Mouse (Mus musculus) CD8-positive naive resting alpha-beta T cell, adult 2 months (primary cell): Measurements from ENCODE around the gene Ehd1.

Experiments used
- DNase-seq, 2 experiments: peaks; one replicate each; pipeline ENCODE4 v3.0.0; 2022; ENCODE audit warnings: low read depth in 2 of 2, low spot score in 2 of 2

Ehd1 gene

DNA sequence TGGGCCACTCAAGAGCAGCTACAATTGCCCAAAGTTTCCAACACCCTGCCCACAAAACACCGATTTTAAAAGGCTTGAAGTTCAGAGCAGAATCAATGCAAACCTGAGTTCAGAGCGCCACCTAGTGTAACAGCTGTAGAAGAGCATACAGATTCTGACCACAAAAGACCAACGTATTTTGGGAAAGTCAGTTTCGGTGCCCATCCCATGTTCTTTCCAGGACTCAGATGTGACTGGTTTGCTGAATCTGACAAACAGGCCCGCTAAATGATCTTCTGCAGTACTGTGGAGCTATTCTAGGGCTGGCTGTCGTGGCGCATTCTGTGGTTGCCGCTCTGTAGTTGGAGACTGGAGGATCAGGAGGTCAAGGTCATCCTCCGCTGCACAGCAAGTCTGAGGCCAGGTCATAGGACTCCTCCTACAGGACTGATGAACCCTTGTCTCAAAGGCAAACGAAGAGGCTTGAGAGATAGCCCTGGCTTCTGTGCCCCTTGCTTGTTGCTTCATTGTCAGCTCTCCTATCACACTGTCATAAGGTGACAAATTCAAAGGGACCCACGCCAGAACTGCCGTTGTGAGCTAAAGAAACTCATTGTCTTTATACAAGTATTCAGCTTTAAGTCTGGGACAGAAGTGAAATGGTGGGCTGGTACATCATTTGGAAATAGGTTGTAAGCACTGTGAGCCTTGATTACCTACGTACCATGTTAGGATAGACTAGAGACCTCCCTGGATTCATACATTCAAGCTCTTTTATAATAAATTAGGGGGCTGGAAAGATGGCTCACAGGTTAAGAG is 55.4 kb downstream of the Ehd1 start:
- peak; percentile 67 to 75 for DNase-seq

DNA sequence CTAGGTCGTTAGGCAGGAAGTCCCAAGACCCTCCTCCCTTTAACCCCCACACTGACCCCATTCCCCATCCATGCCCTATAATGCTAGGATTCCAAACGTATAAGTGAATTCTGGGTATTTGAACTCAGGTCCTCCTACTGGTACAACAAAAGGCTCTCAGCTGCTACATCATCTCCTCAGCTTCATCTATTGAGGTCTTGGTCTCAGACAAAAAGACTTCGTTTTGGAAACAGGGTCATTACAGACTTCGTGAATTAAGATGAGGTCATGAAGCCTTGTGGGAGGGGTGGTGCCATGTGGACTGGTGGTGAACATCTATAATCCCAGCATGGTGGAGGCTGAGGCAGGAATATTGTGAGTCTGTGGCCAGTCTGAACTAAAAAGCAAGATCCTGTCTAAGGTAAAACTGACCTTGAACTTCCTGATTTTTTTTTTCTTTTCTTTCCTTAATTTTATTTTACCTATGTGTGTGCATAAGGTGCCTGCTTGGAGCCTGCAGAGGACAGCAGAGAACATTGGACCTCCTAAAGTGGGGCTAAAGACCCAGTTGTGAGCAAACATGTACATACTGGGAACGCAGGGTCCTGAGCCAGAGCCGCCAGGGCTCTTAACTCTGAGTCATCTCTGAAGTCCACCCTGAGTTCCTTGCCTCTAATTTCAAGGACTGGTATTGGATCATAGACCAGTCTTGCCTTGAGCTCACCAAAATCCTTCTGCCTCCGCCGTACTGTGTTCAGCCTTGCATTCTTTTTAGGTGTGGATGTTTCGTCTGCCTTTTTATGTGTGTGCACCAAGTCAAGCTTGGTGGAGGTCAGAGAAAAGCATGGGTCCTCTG is 57.5 kb downstream of the Ehd1 start:
- DNase-seq = no peak

DNA sequence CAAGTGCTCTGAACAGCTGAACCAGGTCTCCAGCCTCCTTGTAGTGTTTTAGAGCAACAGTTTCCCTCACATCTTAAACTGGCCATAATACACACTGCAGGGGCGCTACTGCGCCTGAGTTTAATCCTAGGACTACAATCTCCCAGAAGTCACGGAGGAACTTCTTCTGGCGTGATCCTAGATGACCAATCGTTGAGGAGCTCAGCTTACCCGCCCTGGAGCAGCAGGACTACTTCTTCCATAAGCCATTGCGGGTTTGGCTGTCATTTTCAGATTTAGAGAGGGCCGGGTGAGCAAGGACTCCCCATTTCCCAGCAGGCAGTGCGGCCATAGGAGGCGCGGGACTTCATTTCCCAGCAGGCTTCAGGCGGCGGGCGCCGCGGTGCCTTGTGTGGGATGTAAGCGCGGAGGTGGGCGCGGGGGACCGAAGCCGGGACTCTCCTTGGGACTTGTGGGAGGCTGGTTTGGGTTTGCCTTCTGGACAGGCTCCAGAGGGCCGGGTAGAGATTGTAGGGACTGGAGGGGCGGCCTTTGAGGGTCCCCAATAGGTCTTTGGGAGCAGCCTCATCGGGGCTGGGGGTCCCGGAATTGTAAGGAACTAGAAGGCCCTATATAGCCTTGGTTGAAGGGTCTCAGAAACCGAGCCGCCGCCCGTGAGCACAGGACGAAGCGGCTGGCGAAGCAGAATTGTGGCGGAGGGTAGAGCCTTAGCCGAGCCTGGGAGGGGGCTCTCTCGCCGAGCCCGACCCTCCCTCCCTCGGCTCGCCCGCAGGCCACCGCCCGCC is 58.3 kb downstream of the Ehd1 start, which contains the start of gene Men1:
TSS of gene Men1 (plus strand) at position 307 of the 785 bp plus-strand sequence.
- peak; percentile 78 to 84 for DNase-seq

DNA sequence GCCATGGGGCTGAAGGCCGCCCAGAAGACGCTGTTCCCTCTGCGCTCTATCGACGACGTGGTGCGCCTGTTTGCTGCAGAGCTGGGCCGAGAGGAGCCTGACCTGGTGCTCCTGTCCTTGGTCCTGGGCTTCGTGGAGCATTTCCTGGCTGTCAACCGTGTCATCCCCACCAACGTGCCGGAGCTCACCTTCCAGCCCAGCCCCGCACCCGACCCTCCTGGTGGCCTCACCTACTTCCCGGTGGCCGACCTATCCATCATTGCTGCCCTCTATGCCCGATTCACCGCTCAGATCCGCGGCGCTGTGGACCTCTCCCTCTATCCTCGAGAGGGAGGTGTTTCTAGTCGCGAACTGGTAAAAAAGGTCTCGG is 58.9 kb downstream of the Ehd1 start:
- DNase-seq = no peak

DNA sequence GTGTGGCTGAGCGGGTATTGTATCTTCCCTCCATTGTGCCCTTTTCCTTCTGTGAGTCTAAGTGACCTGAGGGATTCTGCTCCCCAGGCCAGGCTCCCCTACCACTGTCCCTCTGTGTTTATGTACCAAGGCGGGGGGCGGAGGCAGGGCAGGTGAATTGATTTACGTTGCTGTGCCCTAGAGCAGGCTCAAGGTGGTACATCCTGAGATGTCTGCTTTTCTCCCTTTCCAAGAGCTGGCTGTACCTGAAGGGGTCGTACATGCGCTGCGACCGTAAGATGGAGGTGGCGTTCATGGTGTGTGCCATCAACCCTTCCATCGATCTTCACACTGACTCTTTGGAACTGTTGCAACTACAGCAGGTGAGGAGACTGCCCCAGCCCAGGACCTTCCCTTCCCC is 60.4 kb downstream of the Ehd1 start:
- no peak for DNase-seq

DNA sequence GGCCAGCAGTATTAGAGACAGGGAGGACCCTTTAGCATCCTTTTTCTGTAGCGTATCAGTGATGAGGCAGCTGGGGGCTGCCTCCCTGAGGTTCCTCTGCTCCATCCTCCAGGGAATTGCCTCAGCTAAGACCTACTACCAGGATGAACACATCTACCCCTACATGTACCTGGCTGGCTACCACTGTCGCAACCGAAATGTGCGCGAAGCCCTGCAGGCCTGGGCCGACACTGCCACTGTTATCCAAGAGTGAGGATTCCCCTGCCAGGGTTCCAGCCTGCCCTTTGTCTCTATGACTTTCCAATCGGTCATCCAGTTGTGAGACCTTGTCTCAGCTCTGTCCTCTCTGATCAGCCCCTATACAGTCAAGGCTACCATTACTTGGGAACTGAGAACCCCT is 61.6 kb downstream of the Ehd1 start:
- DNase-seq = no peak

DNA sequence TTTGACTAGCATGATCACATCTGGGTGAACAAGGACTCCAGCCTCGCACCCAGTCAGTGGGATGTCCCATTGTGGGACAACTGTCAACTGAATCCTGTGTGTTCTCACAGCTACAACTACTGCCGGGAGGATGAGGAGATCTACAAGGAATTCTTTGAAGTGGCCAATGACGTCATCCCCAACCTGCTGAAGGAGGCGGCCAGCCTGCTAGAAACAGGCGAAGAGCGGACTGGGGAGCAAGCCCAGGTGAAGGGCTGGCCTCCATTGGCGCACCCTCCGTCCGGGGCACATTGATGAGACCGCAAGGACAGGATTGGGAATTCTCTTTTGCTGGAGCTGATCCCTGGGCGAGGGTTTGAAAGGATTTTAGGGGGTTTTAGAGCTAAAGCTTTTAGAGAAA is 62.2 kb downstream of the Ehd1 start:
- DNase-seq = no peak

DNA sequence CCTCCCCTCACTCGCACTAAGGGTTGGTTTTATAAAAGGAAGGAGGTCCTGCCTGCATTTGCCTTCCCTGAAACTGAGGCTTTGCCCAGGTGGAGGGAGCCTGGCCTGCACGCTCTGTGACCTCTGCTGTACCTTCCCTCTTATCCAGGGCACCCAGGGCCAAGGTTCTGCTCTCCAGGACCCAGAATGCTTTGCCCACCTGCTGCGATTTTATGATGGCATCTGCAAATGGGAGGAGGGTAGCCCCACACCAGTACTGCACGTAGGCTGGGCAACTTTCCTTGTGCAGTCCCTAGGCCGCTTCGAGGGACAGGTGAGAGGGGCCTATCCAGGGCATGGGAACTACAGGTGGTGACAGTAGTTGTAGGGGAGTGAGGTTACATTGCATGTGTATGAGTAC is 62.7 kb downstream of the Ehd1 start:
- DNase-seq = no peak

DNA sequence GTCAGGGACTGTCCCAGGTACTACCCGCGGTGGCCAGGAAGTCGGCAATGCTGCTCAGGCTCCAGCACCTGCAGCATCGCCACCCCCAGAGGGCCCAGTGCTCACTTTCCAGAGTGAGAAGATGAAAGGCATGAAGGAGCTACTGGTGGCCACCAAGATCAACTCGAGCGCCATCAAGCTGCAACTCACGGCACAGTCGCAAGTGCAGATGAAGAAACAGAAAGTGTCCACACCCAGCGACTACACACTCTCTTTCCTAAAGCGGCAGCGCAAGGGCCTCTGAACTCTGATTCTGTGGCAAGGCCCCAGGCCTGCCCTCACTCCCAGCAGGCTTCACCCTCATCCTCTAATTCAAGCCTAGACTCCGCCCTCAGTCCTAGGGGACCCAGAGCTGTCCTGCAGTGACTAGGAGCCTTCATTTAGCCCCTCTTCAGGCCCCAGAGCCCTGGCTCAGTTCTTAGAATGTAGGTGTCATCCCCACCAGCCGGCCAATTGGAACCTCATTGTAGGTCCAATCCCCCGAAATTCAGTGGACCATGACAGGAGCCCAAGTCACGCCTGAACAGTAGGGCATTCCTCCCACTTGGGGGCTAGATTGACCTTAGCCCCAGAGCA is 63.5 kb downstream of the Ehd1 start:
- DNase-seq = peak; percentile 71 to 84

DNA sequence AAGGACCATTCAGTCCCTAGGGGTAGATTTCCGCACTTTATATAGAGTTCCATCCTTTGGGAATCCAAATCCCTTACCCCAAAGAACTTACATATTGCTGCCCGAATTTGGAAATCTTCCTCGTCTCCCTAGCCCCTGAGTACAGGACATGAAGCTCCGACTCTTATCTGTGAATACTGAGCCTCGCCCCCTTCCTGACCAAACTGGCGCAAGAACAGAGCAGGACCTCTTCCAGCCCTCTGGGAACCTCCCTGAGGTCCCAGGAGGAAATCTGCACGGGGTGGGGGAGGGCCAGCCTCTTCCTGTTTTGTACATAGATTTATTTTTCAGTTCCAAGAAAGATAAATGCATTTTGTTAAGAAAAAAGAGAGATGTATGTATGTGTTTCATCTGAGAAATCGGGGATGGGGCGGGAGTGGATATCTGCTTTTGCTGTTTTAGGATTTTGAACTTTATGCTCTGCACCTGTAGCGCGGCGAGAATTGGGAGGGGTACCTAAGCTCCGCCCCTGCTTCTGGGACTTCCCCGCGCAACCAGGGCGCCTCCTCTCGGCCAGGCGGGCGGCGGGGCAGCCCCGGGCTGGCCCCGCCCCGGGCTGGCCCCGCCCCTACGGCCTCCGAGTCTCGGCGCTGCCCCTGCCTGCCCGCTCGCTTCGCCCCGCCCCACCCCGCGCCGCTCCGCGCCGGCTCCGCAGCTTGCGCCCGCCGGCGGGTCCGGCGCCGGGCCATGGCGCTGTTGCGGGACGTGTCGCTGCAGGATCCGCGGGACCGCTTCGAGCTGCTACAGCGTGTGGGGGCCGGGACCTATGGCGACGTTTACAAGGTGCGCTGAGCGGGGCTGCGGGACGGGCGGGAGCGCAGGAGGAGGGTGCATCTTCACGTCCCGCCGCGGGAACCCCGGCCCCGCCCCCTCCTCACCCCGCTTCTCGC is 64.3 kb downstream of the Ehd1 start, which contains the start of gene Map4k2:
TSS of gene Map4k2 (plus strand) at position 612 of the 929 bp plus-strand sequence.
- DNase-seq = peak; percentile 81 to 85

DNA sequence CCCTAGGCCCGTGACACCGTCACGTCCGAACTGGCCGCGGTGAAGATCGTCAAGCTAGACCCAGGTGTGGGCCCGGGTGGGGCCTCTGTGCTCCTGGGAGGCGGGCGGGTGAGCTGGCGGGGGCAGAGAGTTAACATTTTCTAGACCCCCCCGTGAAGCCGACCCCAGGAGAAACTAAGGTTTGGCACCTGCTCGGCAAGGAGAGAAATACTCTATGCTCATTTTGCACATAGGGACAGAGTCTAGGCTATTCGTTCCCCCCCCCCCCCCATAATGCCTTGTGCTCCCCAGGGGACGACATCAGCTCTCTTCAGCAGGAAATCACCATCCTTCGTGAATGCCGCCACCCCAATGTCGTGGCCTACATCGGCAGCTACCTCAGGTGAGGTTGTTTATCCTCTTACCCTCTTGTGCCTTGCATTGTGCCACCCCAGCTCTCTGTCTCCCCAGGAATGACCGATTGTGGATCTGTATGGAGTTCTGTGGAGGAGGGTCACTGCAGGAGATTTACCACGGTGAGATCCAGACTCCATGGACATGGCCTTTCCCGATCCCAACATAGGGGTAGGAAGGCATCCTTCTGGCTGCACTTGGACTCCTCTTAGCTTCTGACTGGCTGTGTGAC is 65.0 kb downstream of the Ehd1 start:
- DNase-seq = peak in 1 of 2 experiments; percentile 35

DNA sequence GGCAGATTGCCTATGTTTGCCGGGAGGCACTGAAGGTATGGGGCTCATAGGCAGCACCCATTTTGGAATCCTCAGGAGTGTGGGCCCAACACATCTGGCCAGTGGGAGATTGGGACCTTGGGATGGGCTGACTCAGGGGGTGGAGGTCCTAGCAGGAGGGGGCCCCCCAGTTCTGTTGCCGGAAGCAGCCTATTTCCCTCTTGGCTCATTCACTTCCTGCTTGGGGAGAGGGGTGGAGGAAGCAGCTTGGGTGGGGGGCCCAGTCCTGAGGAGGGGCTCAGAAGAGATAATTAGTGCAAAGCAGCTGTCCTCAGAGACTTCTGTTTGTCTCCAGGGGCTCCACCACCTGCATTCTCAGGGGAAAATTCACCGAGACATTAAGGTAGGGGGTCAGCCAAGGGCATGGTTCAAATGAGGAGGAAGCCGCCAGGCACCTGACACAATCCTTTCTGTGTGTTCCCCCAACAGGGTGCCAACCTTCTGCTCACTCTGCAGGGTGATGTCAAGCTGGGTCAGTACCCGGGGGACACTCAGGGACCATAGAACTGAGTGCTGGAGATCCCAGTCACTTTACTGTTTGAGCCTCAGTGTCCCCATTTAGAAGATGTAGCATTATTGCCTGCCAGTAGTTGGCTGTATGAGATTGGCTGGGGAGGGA is 65.9 kb downstream of the Ehd1 start:
- no peak for DNase-seq

DNA sequence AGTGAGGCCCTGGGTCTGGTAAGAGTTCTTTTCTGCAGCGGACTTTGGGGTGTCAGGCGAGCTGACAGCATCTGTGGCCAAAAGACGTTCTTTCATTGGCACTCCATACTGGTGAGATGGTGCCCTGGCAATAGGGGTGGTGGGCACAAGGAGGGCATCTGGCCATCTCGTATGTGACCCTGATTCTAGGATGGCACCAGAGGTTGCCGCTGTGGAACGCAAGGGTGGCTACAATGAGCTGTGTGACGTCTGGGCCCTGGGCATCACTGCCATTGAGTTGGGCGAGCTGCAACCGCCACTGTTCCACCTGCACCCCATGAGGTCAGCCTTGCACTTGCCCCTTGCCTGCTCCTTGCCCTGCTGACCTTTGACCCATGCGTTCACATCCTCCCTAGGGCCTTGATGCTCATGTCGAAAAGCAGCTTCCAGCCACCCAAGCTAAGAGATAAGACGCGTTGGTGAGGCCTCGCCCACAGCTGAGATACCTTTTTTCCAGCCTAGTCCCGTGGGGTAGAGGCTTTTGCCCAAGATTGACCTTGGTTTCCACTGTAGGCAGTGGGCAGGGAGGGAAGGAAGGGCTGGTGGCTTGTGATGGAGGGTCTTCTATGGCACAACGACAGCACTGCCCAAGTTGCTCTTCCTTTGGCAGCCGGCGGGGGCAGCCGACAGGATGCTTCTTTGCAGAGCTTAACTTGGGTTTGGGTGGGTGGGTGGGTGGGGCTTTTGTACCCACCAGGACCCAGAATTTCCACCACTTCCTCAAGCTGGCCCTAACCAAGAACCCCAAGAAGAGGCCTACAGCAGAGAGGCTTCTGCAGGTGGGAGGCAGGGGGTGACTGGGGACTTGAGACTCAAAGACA is 66.8 kb downstream of the Ehd1 start:
- no peak for DNase-seq

DNA sequence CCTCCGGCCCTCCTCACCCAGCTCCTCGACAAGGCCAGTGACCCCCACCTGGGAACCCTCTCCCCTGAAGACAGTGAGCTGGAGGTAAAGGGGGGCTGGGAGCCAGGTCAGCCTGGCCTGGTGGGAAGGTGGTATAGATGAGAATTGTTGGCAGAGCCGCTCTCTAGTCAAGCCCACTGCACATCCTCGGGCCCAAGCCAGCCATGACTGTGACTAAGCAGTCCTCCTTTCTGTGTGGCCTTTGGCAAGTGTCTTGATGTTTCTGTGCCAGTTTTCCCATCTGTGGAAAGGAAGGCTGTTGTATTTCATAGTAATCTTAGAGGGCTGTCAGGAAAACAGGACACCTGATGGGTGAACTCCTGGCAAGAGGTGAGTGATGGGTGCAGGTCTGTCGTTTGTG is 67.5 kb downstream of the Ehd1 start:
- DNase-seq = no peak

DNA sequence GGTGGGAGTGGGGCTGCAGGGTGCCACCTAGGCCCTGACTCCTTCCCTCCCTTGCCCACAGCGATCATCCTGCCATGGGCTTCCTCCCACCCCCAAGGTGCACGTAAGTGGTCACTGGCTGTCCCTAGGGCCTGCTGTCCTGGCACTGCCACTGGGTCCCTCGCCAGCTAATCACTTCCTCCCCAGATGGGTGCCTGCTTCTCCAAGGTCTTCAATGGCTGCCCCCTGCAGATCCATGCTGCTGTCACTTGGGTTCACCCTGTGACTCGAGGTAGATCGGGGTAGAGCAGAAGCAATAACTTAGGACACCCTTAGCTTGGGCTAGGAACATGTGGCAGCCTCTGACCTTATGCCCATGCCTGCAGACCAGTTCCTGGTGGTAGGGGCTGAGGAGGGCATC is 69.5 kb downstream of the Ehd1 start:
- no peak for DNase-seq

DNA sequence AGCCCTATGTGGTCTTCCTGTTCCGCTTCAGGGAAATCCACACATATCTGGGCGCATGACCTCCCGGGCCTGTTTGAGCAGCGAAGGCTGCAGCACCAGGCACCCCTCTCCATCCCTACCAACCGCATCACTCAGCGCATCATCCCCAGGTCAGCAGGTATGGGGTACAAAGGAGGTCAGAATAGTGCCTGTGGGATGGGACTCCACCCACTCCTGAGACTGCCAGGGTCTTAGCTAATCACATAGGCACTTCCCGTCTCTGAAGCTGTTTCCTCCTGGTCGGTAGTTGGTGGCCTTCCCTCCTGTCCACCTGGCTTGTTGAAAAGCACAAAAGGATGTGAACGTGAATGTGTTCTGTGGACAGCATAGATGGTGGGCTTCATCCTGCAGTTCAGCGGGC is 70.1 kb downstream of the Ehd1 start:
- DNase-seq = no peak

DNA sequence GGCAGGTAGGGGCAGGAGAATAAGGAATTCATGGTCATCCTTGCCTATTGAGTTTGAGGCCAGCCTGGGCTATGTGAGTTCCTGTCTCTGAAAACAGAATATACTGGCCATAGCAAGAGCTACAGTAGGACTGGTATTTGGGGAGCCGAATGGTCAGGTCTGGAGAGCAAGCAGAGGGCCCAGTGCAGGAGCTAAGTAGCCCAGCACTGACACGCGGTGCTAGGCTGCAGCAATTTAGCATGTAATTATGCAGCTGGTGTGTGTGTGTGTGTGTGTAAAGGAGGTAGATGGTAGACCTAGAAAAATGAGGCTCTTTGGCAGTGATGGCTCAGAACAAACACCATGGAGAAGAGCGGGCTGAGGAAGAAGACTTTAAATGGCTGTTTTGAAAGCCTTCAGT is 71.1 kb downstream of the Ehd1 start:
- no peak for DNase-seq

DNA sequence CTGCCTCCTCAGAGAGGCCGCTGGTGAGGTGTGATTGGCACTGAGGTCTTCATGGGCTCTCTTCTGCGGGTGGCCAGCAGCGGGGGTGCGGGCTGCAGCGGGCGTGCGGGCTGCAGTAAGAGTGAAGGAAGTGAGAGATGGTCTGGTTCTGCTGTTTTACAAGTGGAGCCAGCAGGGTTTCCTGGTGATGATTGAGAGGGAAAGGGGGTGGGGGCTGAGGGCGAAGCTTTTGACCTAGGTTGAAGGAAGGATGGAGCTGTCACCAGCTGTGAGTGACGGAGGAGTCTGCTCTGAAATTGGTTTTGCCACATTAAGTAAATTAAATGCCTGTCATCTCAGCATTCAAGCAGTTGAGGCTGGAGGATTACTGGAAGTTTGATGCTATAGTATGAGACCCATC is 72.2 kb downstream of the Ehd1 start:
- no peak for DNase-seq
